Mouse (Mus musculus) liver, embryonic 14.5 days (tissue): ENCODE data around the gene Pithd1.

ENCODE experiments used
- CTCF ChIP-seq: IDR thresholded peaks from 2 replicates; pipeline ENCODE4 v1.5.1; 2016; ENCODE audit warnings: antibody characterized with exemption, low read depth, control low read depth
- EP300 ChIP-seq: IDR thresholded peaks from 2 replicates; pipeline ENCODE4 v1.6.1; 2016; ENCODE audit warnings: antibody characterized with exemption, low read depth

- TF ChIP-seq CTCF (no peak), EP300 (no peak)
Measured at GRCm38 (mm10) chr4:135968271-135968869, 18.7 kb downstream of the Pithd1 start.
